Mouse (Mus musculus) heart, adult 2 months (tissue): Measurements from ENCODE around the gene Paqr6. TPM values are rescaled to one million over a fixed set of nuclear protein-coding genes. Genes with fewer than 3 reads are reported as not detected.
"Not testable (repeated sequence)": the region's sequence is repeated elsewhere in the genome, so short reads cannot be mapped to it uniquely, and the experiment has no call there.

Experiments
- DNase-seq, 2 experiments: peaks; one replicate each; pipeline ENCODE4 v3.0.0; 2021
- H3K27ac ChIP-seq: fragments of 200-600 bp; 2 replicates; pipeline ENCODE4 v1.8.1; 2022
- H3K27me3 ChIP-seq: fragments of 200-500 bp; 2 replicates; pipeline ENCODE4 v1.6.1; 2012; ENCODE audit warnings: mild to moderate bottlenecking, low read length, inconsistent platforms, mixed read lengths; ENCODE audit not compliant: control insufficient read depth, insufficient read depth
- H3K36me3 ChIP-seq: fragments of 200-500 bp; 2 replicates; pipeline ENCODE4 v1.6.1; 2012; ENCODE audit warnings: low read length, inconsistent platforms; ENCODE audit not compliant: control insufficient read depth, insufficient read depth
- H3K4me1 ChIP-seq: fragments of 200-500 bp; 2 replicates; pipeline ENCODE4 v1.6.1; 2011; ENCODE audit warnings: low read length; ENCODE audit not compliant: control insufficient read depth, insufficient read depth
- H3K4me3 ChIP-seq: fragments of 200-600 bp; 2 replicates; pipeline ENCODE4 v1.8.1; 2022
- H3K79me2 ChIP-seq: fragments of 200-500 bp; replicated peaks from 2 replicates; pipeline ENCODE4 v1.6.1; 2012; ENCODE audit warnings: mild to moderate bottlenecking, inconsistent platforms, low read length, moderate library complexity, mixed read lengths; ENCODE audit not compliant: control insufficient read depth, insufficient read depth
- H3K9ac ChIP-seq: fragments of 200-500 bp; 2 replicates; pipeline ENCODE4 v1.6.1; 2012; ENCODE audit warnings: low read depth, mild to moderate bottlenecking, control low read depth, inconsistent platforms, low read length, mixed read lengths
- CTCF ChIP-seq: fragments of 200-600 bp; IDR thresholded peaks from 2 replicates; pipeline ENCODE4 v1.8.1; 2022; ENCODE audit warnings: antibody characterized with exemption, mild to moderate bottlenecking, moderate library complexity
- EP300 ChIP-seq: fragments of 200-500 bp; IDR thresholded peaks from 2 replicates; pipeline ENCODE4 v1.6.1; 2011; ENCODE audit warnings: low read depth, low read length, control low read depth; ENCODE audit not compliant: insufficient read depth
- POLR2A ChIP-seq: fragments of 200-500 bp; IDR thresholded peaks from 2 replicates; pipeline ENCODE4 v1.6.1; 2011; ENCODE audit warnings: mild to moderate bottlenecking, low read depth, low read length, control low read depth; ENCODE audit not compliant: insufficient read depth
- WGBS: fragments of 180-500 bp; shearing (Covaris S2); methylation state at CpG from one replicate; pipeline ENCODE4 v1.1.7; 2018; 5-methylcytosine and 5-hydroxymethylcytosine counted together
- intact Hi-C: fragments of 180-260 bp; cut with DNase I; formaldehyde crosslinking; loops from one replicate; pipeline ENCODE4 v1.15.1; 2025
- polyA plus RNA-seq: library from polyadenylated mRNA; depleted of rRNA; stranded (reverse); fragments of >200 nt; gene quantifications from 2 replicates; pipeline ENCODE4 v1.2.3, GENCODE M21; 2012
- total RNA-seq, 2 experiments: library from RNA; stranded (reverse); gene quantifications; 2 replicates each; pipeline ENCODE4 v1.2.3; 2021

The Paqr6 gene
- total and polyA plus RNA-seq, 3 experiments: 0.44 to 7.5 (median 0.57) TPM

DNA sequence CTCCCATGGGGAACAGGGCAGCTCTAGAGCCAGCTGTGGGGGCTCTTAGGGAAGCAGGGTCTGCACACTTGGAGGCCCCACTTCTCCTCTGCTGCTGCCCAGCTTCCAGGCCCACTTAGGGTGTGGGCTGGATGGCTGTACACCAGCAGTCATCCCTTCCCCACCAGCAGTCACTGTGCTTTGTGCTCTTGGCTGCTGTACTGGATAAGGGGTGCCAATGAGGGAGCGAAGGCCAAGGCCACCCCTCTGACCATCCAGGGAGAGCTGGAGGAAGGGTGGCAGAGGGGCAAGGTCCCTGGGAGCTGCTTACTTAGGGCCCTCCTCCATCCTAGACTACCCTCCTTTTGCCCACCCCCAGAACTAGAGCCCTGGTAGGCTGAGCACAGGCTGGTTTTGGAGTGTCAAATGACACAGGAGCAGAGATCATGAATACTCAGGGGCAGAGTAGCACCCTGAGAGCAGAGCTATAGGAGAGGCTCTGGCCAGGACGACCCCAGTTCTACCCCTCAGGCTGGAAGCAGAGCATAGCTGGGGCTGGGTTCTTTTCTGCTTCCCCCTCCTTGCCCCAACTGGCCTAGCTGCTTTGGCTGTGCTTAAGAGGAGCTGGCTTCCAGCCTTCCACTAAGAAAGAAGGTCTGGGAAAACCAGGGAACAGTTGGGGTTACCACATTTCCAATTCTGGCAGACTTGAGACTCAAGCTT, 2.6 kb upstream of the Paqr6 start:
- Histone ChIP-seq H3K27me3 (no peaks in the 10 kb centered on the region), H3K27ac (no peak overlapping the region), H3K36me3 (no peaks in the 10 kb centered on the region), H3K4me3 (no peak overlapping the region), H3K9ac (no peak overlapping the region), H3K4me1 (peaks cover 2% of the 10 kb centered on the region; the same call in 1 of the 2 replicates), H3K79me2 (no peaks in the 10 kb centered on the region)
- intact Hi-C loops: no loop called here
- DNase-seq: no peak
- WGBS: 90% methylated on average over 2 of the region's 2 CpGs
- TF ChIP-seq EP300 (no peak), CTCF (no peak), POLR2A (no peak)

DNA sequence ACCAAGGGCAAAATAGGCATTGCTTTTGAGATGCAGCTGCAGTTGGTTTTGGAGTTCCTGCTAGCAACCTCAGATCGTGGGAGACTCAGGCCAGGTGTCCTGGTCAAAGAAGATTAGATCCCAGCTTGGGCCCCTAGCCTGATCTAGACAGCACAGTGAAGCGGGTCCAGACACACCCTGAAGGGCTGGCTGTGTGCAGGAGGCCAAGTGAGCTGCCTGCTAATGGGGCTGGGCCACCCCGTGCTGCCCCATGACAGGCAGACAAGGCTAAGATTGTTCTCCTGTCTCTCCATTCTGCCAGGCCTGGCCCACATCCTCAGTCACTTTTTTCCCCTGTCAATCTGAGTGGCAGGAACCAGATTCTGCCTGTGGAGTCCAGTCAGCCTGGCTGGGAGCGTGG, 684 bp upstream of the Paqr6 start:
- no peak for DNase-seq
- WGBS: 37% methylated on average over 4 of the region's 4 CpGs
- Histone ChIP-seq H3K9ac (no peak overlapping the region), H3K27me3 (no peaks in the 10 kb centered on the region), H3K27ac (no peak overlapping the region), H3K36me3 (no peaks in the 10 kb centered on the region), H3K4me3 (no peak overlapping the region), H3K4me1 (peaks cover 2% of the 10 kb centered on the region; the same call in 1 of the 2 replicates), H3K79me2 (no peaks in the 10 kb centered on the region)
- no peak for TF ChIP-seq POLR2A
- TF ChIP-seq CTCF: no peak
- no peak for TF ChIP-seq EP300
- intact Hi-C loops: no loop called here

GRCm38 (mm10) chr3:88365705-88366361, 1.4 kb downstream of the Paqr6 start:
- TF ChIP-seq EP300 (no peak), CTCF (no peak), POLR2A (no peak)
- no peak overlapping the region for H3K4me3 ChIP-seq
- no peaks in the 10 kb centered on the region for H3K36me3 ChIP-seq
- peaks cover 2% of the 10 kb centered on the region; the same call in 1 of the 2 replicates for H3K4me1 ChIP-seq
- H3K9ac ChIP-seq: no peak overlapping the region
- 46% methylated on average over 34 of the region's 34 CpGs for WGBS
- no peak overlapping the region for H3K27ac ChIP-seq
- intact Hi-C loops: no loop called here
- H3K27me3 ChIP-seq: no peaks in the 10 kb centered on the region
- no peak for DNase-seq
- no peaks in the 10 kb centered on the region for H3K79me2 ChIP-seq

- WGBS: 10% methylated on average over 21 of the region's 22 CpGs
- H3K9ac ChIP-seq, intact Hi-C loops, H3K27me3 ChIP-seq, H3K36me3 ChIP-seq, H3K4me1 ChIP-seq, H3K79me2 ChIP-seq, H3K4me3 ChIP-seq, H3K27ac ChIP-seq: not testable (repeated sequence)
- peak in 1 of 2 experiments; percentile 32 for DNase-seq
Observed at GRCm38 (mm10) chr3:88366830-88367428, 2.5 kb downstream of the Paqr6 start.

GRCm38 (mm10) chr3:88367517-88367916, 3.1 kb downstream of the Paqr6 start:
- H3K4me1 ChIP-seq, H3K27me3 ChIP-seq, DNase-seq, H3K79me2 ChIP-seq, intact Hi-C loops, H3K36me3 ChIP-seq, H3K27ac ChIP-seq, H3K9ac ChIP-seq, H3K4me3 ChIP-seq: not testable (repeated sequence)
- 55% methylated on average over 3 of the region's 7 CpGs for WGBS

DNA sequence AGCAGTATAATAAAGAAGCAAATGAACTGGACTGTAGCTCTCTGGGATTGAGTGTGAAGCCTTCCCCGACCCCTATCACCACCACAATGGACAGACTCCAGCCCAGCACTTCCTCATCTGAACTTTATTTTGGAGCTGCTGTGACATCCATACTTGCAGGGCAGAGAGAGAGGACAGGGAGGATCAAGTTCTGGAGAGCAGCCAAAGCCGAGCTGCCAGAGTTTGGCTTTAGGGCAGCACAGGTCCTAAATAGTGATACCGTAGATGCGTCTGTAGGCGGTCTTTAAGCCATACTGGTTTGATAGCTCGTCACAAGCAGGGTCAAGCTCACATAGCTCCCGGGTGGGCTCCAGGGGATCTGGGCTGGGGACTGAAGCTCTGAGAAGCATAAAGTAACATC, 4.1 kb downstream of the Paqr6 start:
- WGBS: 44% methylated on average over 7 of the region's 7 CpGs
- DNase-seq, intact Hi-C loops, H3K4me3 ChIP-seq, H3K9ac ChIP-seq, H3K4me1 ChIP-seq, H3K36me3 ChIP-seq, H3K79me2 ChIP-seq, H3K27me3 ChIP-seq, H3K27ac ChIP-seq: not testable (repeated sequence)

DNA sequence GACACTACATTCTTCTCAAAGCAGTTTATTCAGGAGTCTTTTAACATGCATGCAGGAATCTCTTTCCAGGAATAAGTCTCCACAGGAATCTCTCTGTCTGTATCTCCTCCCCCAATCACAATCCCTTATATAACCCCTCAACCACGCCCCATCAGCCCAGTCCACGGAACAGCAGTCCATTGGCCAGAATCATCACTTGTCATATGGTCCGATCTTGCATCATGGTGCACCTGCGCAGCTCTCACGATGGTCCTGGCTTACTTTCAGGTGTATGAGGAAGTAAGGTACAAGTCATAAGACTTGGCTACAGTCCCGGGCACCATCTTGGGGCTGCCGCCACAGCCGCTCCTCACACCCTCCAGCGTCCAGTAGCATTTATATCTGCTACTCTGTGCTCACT, 8.3 kb downstream of the Paqr6 start, which contains the start of gene Bglap3:
TSS of gene Bglap3 (minus strand) at position 101 of the 400 bp plus-strand sequence.
- H3K79me2 ChIP-seq, H3K9ac ChIP-seq, DNase-seq, H3K27ac ChIP-seq, intact Hi-C loops, H3K36me3 ChIP-seq, H3K4me3 ChIP-seq, H3K4me1 ChIP-seq, H3K27me3 ChIP-seq: not testable (repeated sequence)
- WGBS: 88% methylated on average over 9 of the region's 9 CpGs

GRCm38 (mm10) chr3:88375750-88376626, 11.6 kb downstream of the Paqr6 start:
- DNase-seq, H3K4me1 ChIP-seq, H3K9ac ChIP-seq, H3K79me2 ChIP-seq, H3K4me3 ChIP-seq, H3K27ac ChIP-seq, H3K36me3 ChIP-seq, H3K27me3 ChIP-seq, intact Hi-C loops: not testable (repeated sequence)
- WGBS: 14% methylated on average over 19 of the region's 19 CpGs
